ENCODE assay signal across 19 mouse cellular contexts in genomic region chr15:25826531-25826961, GRCm38 (mm10). TPM values are rescaled to one million over a fixed set of nuclear protein-coding genes. Genes with fewer than 3 reads are reported as not detected.
DNase-seq lines count a peak whose midpoint lies in the region; ATAC-seq and TF ChIP-seq lines count a peak whose summit lies in the region.
"Had no signal": no experiment of that assay in that cellular context is flagged by ENCODE, and none has a peak within 500 bp of the region (broad histone marks: within the 10 kb centered on the region; RNA-seq: fewer than 3 reads in every experiment).

No protein-coding gene starts in this region.

- TF ChIP-seq CTCF in liver, adult 2 months (IDR thresholded peaks at IDR 0.05; ENCODE audit: low read depth, low read length): no peak
- no peak for TF ChIP-seq CTCF in kidney, postnatal 0 days (IDR thresholded peaks at IDR 0.05; ENCODE audit: low read depth)

- no peak overlapping the region for H3K27ac ChIP-seq in liver, adult 2 months (replicated peaks; ENCODE audit: insufficient read depth, low read depth, low read length)
- no peak overlapping the region for H3K27ac ChIP-seq in liver, embryonic 11.5 days (ENCODE audit: low read depth, low read length)
- peak overlapping the region; percentile 42; the same call in 1 of the 2 replicates for H3K27ac ChIP-seq in kidney, postnatal 0 days
- no peak overlapping the region for H3K27ac ChIP-seq in forebrain, embryonic 14.5 days (ENCODE audit: low read depth, low read length)
- H3K27ac ChIP-seq: hindbrain, embryonic 15.5 days; limb, embryonic 13.5 days; lung, embryonic 15.5 days; stomach, embryonic 15.5 days had no signal

- no peak for ATAC-seq in liver, embryonic 11.5 days (replicated peaks; ENCODE audit: low FRiP score)
- ATAC-seq in kidney, postnatal 0 days (replicated peaks; ENCODE audit: low FRiP score, low read depth): peak; percentile 87
- no peak for ATAC-seq in forebrain, embryonic 14.5 days
- ATAC-seq: intestine, postnatal 0 days had no signal

- H3K9me3 ChIP-seq in liver, embryonic 11.5 days (ENCODE audit: control insufficient read depth, low read length): no peaks in the 10 kb centered on the region
- no peaks in the 10 kb centered on the region for H3K9me3 ChIP-seq in kidney, postnatal 0 days (replicated peaks; ENCODE audit: low read length)
- no peaks in the 10 kb centered on the region for H3K9me3 ChIP-seq in forebrain, embryonic 14.5 days (replicated peaks; ENCODE audit: control insufficient read depth, low read length)
- H3K9me3 ChIP-seq: hindbrain, embryonic 15.5 days; limb, embryonic 13.5 days; lung, embryonic 15.5 days; stomach, embryonic 15.5 days had no signal

- H3K79me2 ChIP-seq in liver, adult 2 months (ENCODE audit: control insufficient read depth, insufficient read depth, low read length): no peaks in the 10 kb centered on the region
- no peaks in the 10 kb centered on the region for H3K79me2 ChIP-seq in myocyte (ENCODE audit: control insufficient read depth, insufficient read depth)

- peak; percentile 71 for DNase-seq in liver, adult 2 months (ENCODE audit: extremely low read depth, low read depth, low spot score)
- DNase-seq in liver, embryonic 11.5 days (ENCODE audit: low spot score): no peak
- peak; percentile 84 for DNase-seq in kidney, adult 11 months
- peak; percentile 33 for DNase-seq in kidney, postnatal 0 days (ENCODE audit: low spot score)
- DNase-seq in heart, postnatal 4 days: no peak
- DNase-seq in heart, adult 18-20 months: no peak
- DNase-seq in forebrain, embryonic 14.5 days (ENCODE audit: low spot score): no peak
- DNase-seq: adrenal gland, postnatal 36 days; cerebellum, adult 9-10 months; midbrain, embryonic 14.5 days; right cerebral cortex, adult 18-20 months; thymus, postnatal 14 days had no signal

- H3ac ChIP-seq in myocyte (ENCODE audit: control insufficient read depth, insufficient read length): no peak overlapping the region

- no peak overlapping the region for H3K9ac ChIP-seq in liver, adult 2 months (ENCODE audit: low read depth, low read length)
- no peak overlapping the region for H3K9ac ChIP-seq in liver, embryonic 11.5 days (ENCODE audit: low read depth, low read length)
- H3K9ac ChIP-seq in kidney, postnatal 0 days (ENCODE audit: low read depth, low read length): no peak overlapping the region
- H3K9ac ChIP-seq in forebrain, embryonic 14.5 days (ENCODE audit: low read length): no peak overlapping the region
- H3K9ac ChIP-seq: hindbrain, embryonic 15.5 days; limb, embryonic 13.5 days; lung, embryonic 15.5 days; stomach, embryonic 15.5 days had no signal

- peaks cover 4% of the 10 kb centered on the region; the same call in 1 of the 2 replicates for H3K4me1 ChIP-seq in liver, adult 2 months (ENCODE audit: control insufficient read depth, insufficient read depth, low read length)
- H3K4me1 ChIP-seq in liver, embryonic 11.5 days (replicated peaks; ENCODE audit: control insufficient read depth, insufficient read depth, low read length): no peaks in the 10 kb centered on the region
- H3K4me1 ChIP-seq in kidney, postnatal 0 days (replicated peaks; ENCODE audit: insufficient read depth, low read length): no peaks in the 10 kb centered on the region; the same call in 1 of the 2 replicates
- H3K4me1 ChIP-seq in forebrain, embryonic 14.5 days (ENCODE audit: control insufficient read depth, insufficient read depth, low read length): no peaks in the 10 kb centered on the region
- H3K4me1 ChIP-seq: hindbrain, embryonic 15.5 days; limb, embryonic 13.5 days; lung, embryonic 15.5 days; stomach, embryonic 15.5 days had no signal

- WGBS in liver, adult 2 months: 22% methylated on average over 8 of the region's 8 CpGs
- 80% methylated on average over 8 of the region's 8 CpGs for WGBS in liver, embryonic 11.5 days
- 52% methylated on average over 8 of the region's 8 CpGs for WGBS in kidney, postnatal 0 days
- WGBS in forebrain, embryonic 14.5 days: 87% methylated on average over 8 of the region's 8 CpGs

- TF ChIP-seq POLR2A in liver, adult 2 months (IDR thresholded peaks at IDR 0.05; ENCODE audit: extremely low read depth, insufficient read depth, low read length): no peak
- no peak for TF ChIP-seq POLR2A in myocyte (IDR thresholded peaks at IDR 0.05; ENCODE audit: insufficient read length, low read depth)

- no peaks in the 10 kb centered on the region for H3K27me3 ChIP-seq in liver, adult 2 months (ENCODE audit: control insufficient read depth, insufficient read depth, low read length)
- H3K27me3 ChIP-seq in liver, embryonic 11.5 days (replicated peaks; ENCODE audit: control insufficient read depth, insufficient read depth, low read length): no peaks in the 10 kb centered on the region
- no peaks in the 10 kb centered on the region for H3K27me3 ChIP-seq in kidney, postnatal 0 days (ENCODE audit: insufficient read depth, low read length)
- H3K27me3 ChIP-seq in myocyte (ENCODE audit: control insufficient read depth, insufficient read depth, insufficient read length): no peaks in the 10 kb centered on the region
- no peaks in the 10 kb centered on the region for H3K27me3 ChIP-seq in forebrain, embryonic 14.5 days (replicated peaks; ENCODE audit: control insufficient read depth, insufficient read depth, low read length)
- H3K27me3 ChIP-seq: hindbrain, embryonic 15.5 days; limb, embryonic 13.5 days; lung, embryonic 15.5 days; stomach, embryonic 15.5 days had no signal

- no peak overlapping the region for H3K4me3 ChIP-seq in liver, adult 2 months (ENCODE audit: insufficient read depth, low read depth, low read length)
- no peak overlapping the region for H3K4me3 ChIP-seq in liver, embryonic 11.5 days (ENCODE audit: low read depth, low read length)
- no peak overlapping the region for H3K4me3 ChIP-seq in kidney, postnatal 0 days (replicated peaks; ENCODE audit: low read depth, low read length)
- H3K4me3 ChIP-seq in myocyte: no peak overlapping the region
- no peak overlapping the region for H3K4me3 ChIP-seq in forebrain, embryonic 14.5 days (ENCODE audit: low read depth, low read length)
- H3K4me3 ChIP-seq: hindbrain, embryonic 15.5 days; limb, embryonic 13.5 days; lung, embryonic 15.5 days; stomach, embryonic 15.5 days had no signal

- no peak overlapping the region for H3K4me2 ChIP-seq in liver, embryonic 11.5 days
- no peak overlapping the region for H3K4me2 ChIP-seq in kidney, postnatal 0 days (ENCODE audit: low read length)
- H3K4me2 ChIP-seq in myocyte (ENCODE audit: low read depth): peak overlapping the region; percentile 35
- H3K4me2 ChIP-seq in forebrain, embryonic 14.5 days (ENCODE audit: low read length): no peak overlapping the region
- H3K4me2 ChIP-seq: heart, embryonic 11.5 days; hindbrain, embryonic 15.5 days; limb, embryonic 13.5 days; lung, embryonic 15.5 days; stomach, embryonic 15.5 days had no signal

- no peaks in the 10 kb centered on the region for H3K36me3 ChIP-seq in liver, adult 2 months (ENCODE audit: control insufficient read depth, insufficient read depth, low read length)
- H3K36me3 ChIP-seq in liver, embryonic 11.5 days (ENCODE audit: control insufficient read depth, insufficient read depth, low read length): no peaks in the 10 kb centered on the region
- no peaks in the 10 kb centered on the region for H3K36me3 ChIP-seq in kidney, postnatal 0 days (ENCODE audit: insufficient read depth, low read length)
- no peaks in the 10 kb centered on the region for H3K36me3 ChIP-seq in myocyte (ENCODE audit: control insufficient read depth, insufficient read depth)
- no peaks in the 10 kb centered on the region for H3K36me3 ChIP-seq in forebrain, embryonic 14.5 days (ENCODE audit: control insufficient read depth, insufficient read depth, low read length)
- H3K36me3 ChIP-seq: hindbrain, embryonic 15.5 days; limb, embryonic 13.5 days; lung, embryonic 15.5 days; stomach, embryonic 15.5 days had no signal

TF ChIP-seq in myocyte, 11 proteins besides CTCF, POLR2A, EP300 and RAD21:
- TF ChIP-seq SRF (IDR thresholded peaks at IDR 0.05; ENCODE audit: control insufficient read depth, insufficient read length, low read depth) (no peak), MYOG (IDR thresholded peaks at IDR 0.05; ENCODE audit: control insufficient read depth in 1 of 3, insufficient read depth in 1 of 3, insufficient read length in 2 of 3, low read depth in 2 of 3) (no peak), REST (IDR thresholded peaks at IDR 0.05; ENCODE audit: insufficient read depth, insufficient read length) (no peak), MYOD1 (IDR thresholded peaks at IDR 0.05; ENCODE audit: control insufficient read depth in 1 of 3, insufficient read length in 2 of 3, low read depth in 2 of 3) (peak in 2 of 3 experiments; percentile 72 to 85), TCF12 (IDR thresholded peaks at IDR 0.05; ENCODE audit: insufficient read depth, poor library complexity, severe bottlenecking) (no peak), POLR2AphosphoS2 (IDR thresholded peaks at IDR 0.05; ENCODE audit: insufficient read length, low read depth) (no peak), TCF3 (IDR thresholded peaks at IDR 0.05; ENCODE audit: insufficient read length, low read depth) (no peak), CEBPB (IDR thresholded peaks at IDR 0.05; ENCODE audit: insufficient read depth, poor library complexity, severe bottlenecking) (no peak)
TF ChIP-seq in myocyte: peak in this region for 1.

RNA-seq across cellular contexts. Expression of gene Retreg1, which starts 16.4 kb away (rescaled TPM):
- 176 and 192 TPM in 2 replicates for total RNA-seq in liver, adult 2 months (2014; rRNA removed)
- polyA plus RNA-seq in liver, adult 2 months (2012; rRNA removed): 16.1 and 19.5 TPM in 2 replicates
- 1.2 and 1.3 TPM in 2 replicates for polyA plus RNA-seq in liver, embryonic 11.5 days (2014; fragmentation: Nextera tagmentation; extraction: Ambion mirVana)
- 37.0 and 37.1 TPM in 2 replicates for polyA plus RNA-seq in kidney, postnatal 0 days (2015; fragmentation: Nextera tagmentation; extraction: Ambion mirVana)
- polyA plus RNA-seq in myocyte (2012; fragmentation: generic; extraction: Trizol): 32.8 TPM
- total RNA-seq in heart, postnatal 4 days (2021): 100 to 1,000 TPM; 112 to 141 TPM
- 100 to 1,000 TPM; 294 to 314 TPM for total RNA-seq in heart, adult 18-20 months (2021)
- 6.7 and 8.1 TPM in 2 replicates for polyA plus RNA-seq in forebrain, embryonic 14.5 days (2014; fragmentation: Nextera tagmentation; extraction: Ambion mirVana)

Comparison
In these comparisons a context has a peak if more than half of its experiments do, and no peak if none do; other contexts are left out.
1. DNase-seq: peak in liver, adult 2 months (single experiment), kidney, adult 11 months (single experiment) and kidney, postnatal 0 days (single experiment); none in liver, embryonic 11.5 days (single experiment), heart, postnatal 4 days (single experiment), heart, adult 18-20 months (0 of 2) and forebrain, embryonic 14.5 days (single experiment).